Mouse (Mus musculus) stomach, embryonic 14.5 days (tissue): Measurements from ENCODE around the gene Slc17a7. TPM values are rescaled to one million over a fixed set of nuclear protein-coding genes. Genes with fewer than 3 reads are reported as not detected.

ENCODE experiments used
- ATAC-seq: fragments of 200-750 bp; cut with Nextera tagmentation; 2 replicates; pipeline ENCODE4 v1.8.0; 2017; ENCODE audit warnings: low read depth, moderate TSS enrichment; ENCODE audit not compliant: insufficient number of reproducible peaks, insufficient read depth, low FRiP score
- H3K27ac ChIP-seq: fragments of 300-500 bp; sonication (generic); 2 replicates; pipeline ENCODE4 v1.5.1; 2014; ENCODE audit warnings: mild to moderate bottlenecking, low read length, moderate library complexity, mixed read lengths
- H3K27me3 ChIP-seq: fragments of 300-500 bp; sonication (generic); 2 replicates; pipeline ENCODE4 v1.6.1; 2014; ENCODE audit warnings: low read length, control low read depth, mixed read lengths; ENCODE audit not compliant: control insufficient read depth, insufficient read depth
- H3K36me3 ChIP-seq: fragments of 300-500 bp; sonication (generic); 2 replicates; pipeline ENCODE4 v1.6.1; 2014; ENCODE audit warnings: mild to moderate bottlenecking, control low read depth, low read length, moderate library complexity, mixed read lengths; ENCODE audit not compliant: control insufficient read depth, insufficient read depth
- H3K4me1 ChIP-seq: fragments of 300-500 bp; sonication (generic); 2 replicates; pipeline ENCODE4 v1.6.1; 2014; ENCODE audit warnings: low read length, control low read depth, mixed read lengths; ENCODE audit not compliant: control insufficient read depth, insufficient read depth
- H3K4me2 ChIP-seq: fragments of 300-500 bp; sonication (generic); replicated peaks from 2 replicates; pipeline ENCODE4 v1.6.1; 2014; ENCODE audit warnings: low read depth, low read length, control low read depth
- H3K4me3 ChIP-seq: fragments of 300-500 bp; sonication (generic); 2 replicates; pipeline ENCODE4 v1.5.1; 2014; ENCODE audit warnings: low read depth, low read length, control low read depth
- H3K9ac ChIP-seq: fragments of 300-500 bp; sonication (generic); replicated peaks from 2 replicates; pipeline ENCODE4 v1.6.1; 2014; ENCODE audit warnings: low read depth, mild to moderate bottlenecking, control low read depth, low read length, moderate library complexity, mixed read lengths
- H3K9me3 ChIP-seq: fragments of 300-500 bp; sonication (generic); 2 replicates; pipeline ENCODE4 v1.6.1; 2016; ENCODE audit warnings: low read depth, low read length, control low read depth; ENCODE audit not compliant: control insufficient read depth
- WGBS: fragments of 180-500 bp; shearing (Covaris S2); extraction: QIAGEN DNeasy Blood & Tissue Kit; methylation state at CpG from one replicate; pipeline ENCODE4 v1.1.7; 2014; 5-methylcytosine and 5-hydroxymethylcytosine counted together
- polyA plus RNA-seq: library from polyadenylated mRNA; unstranded; fragments of >200 nt; fragmentation: Nextera tagmentation; extraction: Ambion mirVana; gene quantifications from 2 replicates; pipeline ENCODE4 v1.2.1, GENCODE M21; 2014

The Slc17a7 gene
- polyA plus RNA-seq, 1 experiment from 2014 or later: not detected

GRCm38 (mm10) chr7:45198961-45199360 is 35.2 kb downstream of the Slc17a7 start:
- Histone ChIP-seq H3K9me3 (no peaks in the 10 kb centered on the region), H3K4me2 (no peak overlapping the region), H3K9ac (no peak overlapping the region), H3K27me3 (no peaks in the 10 kb centered on the region), H3K27ac (no peak overlapping the region), H3K4me3 (no peak overlapping the region), H3K4me1 (no peaks in the 10 kb centered on the region), H3K36me3 (no peaks in the 10 kb centered on the region)
- 78% methylated on average over 11 of the region's 11 CpGs for WGBS
- no peak for ATAC-seq

GRCm38 (mm10) chr7:45202654-45203053 is 38.9 kb downstream of the Slc17a7 start:
- H3K9me3 ChIP-seq: no peaks in the 10 kb centered on the region
- no peak overlapping the region for H3K9ac ChIP-seq
- H3K4me1 ChIP-seq: no peaks in the 10 kb centered on the region
- no peak overlapping the region for H3K4me3 ChIP-seq
- 26% methylated on average over 10 of the region's 10 CpGs for WGBS
- ATAC-seq: no peak
- no peaks in the 10 kb centered on the region for H3K27me3 ChIP-seq
- H3K36me3 ChIP-seq: no peaks in the 10 kb centered on the region
- peak overlapping the region; percentile 39 for H3K27ac ChIP-seq
- no peak overlapping the region for H3K4me2 ChIP-seq

GRCm38 (mm10) chr7:45204380-45205143 is 40.8 kb downstream of the Slc17a7 start, which contains the start of gene Ccdc155:
TSS of gene Ccdc155 (minus strand) at chr7:45204892.
- WGBS: 8% methylated on average over 43 of the region's 44 CpGs
- Histone ChIP-seq H3K9me3 (no peaks in the 10 kb centered on the region), H3K36me3 (no peaks in the 10 kb centered on the region), H3K4me2 (peak within 1 kb of the TSS; percentile 58), H3K27me3 (no peaks in the 10 kb centered on the region), H3K27ac (no peak within 1 kb of the TSS), H3K9ac (no peak within 1 kb of the TSS), H3K4me1 (no peaks in the 10 kb centered on the region), H3K4me3 (peak within 1 kb of the TSS; percentile 29)
- ATAC-seq: peak; percentile 95

GRCm38 (mm10) chr7:45208260-45208659 is 44.5 kb downstream of the Slc17a7 start:
- H3K9me3 ChIP-seq: no peaks in the 10 kb centered on the region
- 81% methylated on average over 6 of the region's 6 CpGs for WGBS
- H3K27me3 ChIP-seq: no peaks in the 10 kb centered on the region

GRCm38 (mm10) chr7:45211070-45211469 is 47.3 kb downstream of the Slc17a7 start:
- Histone ChIP-seq H3K9me3 (no peaks in the 10 kb centered on the region), H3K27me3 (no peaks in the 10 kb centered on the region), H3K4me3 (no peak overlapping the region), H3K4me2 (no peak overlapping the region), H3K27ac (no peak overlapping the region), H3K9ac (no peak overlapping the region), H3K4me1 (0 out of 2 replicates have a peak, but pooled peaks cover 11% of the 10 kb centered on the region), H3K36me3 (no peaks in the 10 kb centered on the region)
- no peak for ATAC-seq
- 59% methylated on average over 10 of the region's 10 CpGs for WGBS

More at GRCm38 (mm10) chr7:45208260-45208659, 44.5 kb downstream of the Slc17a7 start:
- H3K4me2 ChIP-seq: no peak overlapping the region
- H3K9ac ChIP-seq: no peak overlapping the region
- H3K36me3 ChIP-seq: no peaks in the 10 kb centered on the region
- H3K27ac ChIP-seq: no peak overlapping the region
- ATAC-seq: no peak
- no peak overlapping the region for H3K4me3 ChIP-seq
- 0 out of 2 replicates have a peak, but pooled peaks cover 7% of the 10 kb centered on the region for H3K4me1 ChIP-seq

GRCm38 (mm10) chr7:45211851-45212251 is 48.1 kb downstream of the Slc17a7 start, which contains the start of gene Dkkl1:
TSS of gene Dkkl1 (minus strand) at chr7:45212147.
- Histone ChIP-seq H3K9me3 (no peaks in the 10 kb centered on the region), H3K9ac (no peak within 1 kb of the TSS), H3K4me3 (0 out of 2 replicates have a peak within 1 kb of the TSS, but pooled peaks have one; percentile 7), H3K27me3 (no peaks in the 10 kb centered on the region), H3K4me2 (peak within 1 kb of the TSS; percentile 24), H3K4me1 (peaks cover 11% of the 10 kb centered on the region; the same call in 1 of the 2 replicates), H3K27ac (no peak within 1 kb of the TSS), H3K36me3 (no peaks in the 10 kb centered on the region)
- WGBS: 4% methylated on average over 17 of the region's 17 CpGs
- ATAC-seq: no peak

GRCm38 (mm10) chr7:45212356-45212755 is 48.6 kb downstream of the Slc17a7 start:
- Histone ChIP-seq H3K4me1 (peaks cover 16% of the 10 kb centered on the region), H3K36me3 (peaks cover 2% of the 10 kb centered on the region), H3K9me3 (no peaks in the 10 kb centered on the region), H3K9ac (no peak overlapping the region), H3K27ac (no peak overlapping the region), H3K4me2 (no peak overlapping the region), H3K4me3 (no peak overlapping the region), H3K27me3 (no peaks in the 10 kb centered on the region)
- WGBS: 69% methylated on average over 7 of the region's 7 CpGs
- ATAC-seq: no peak

- no peak overlapping the region for H3K4me3 ChIP-seq
- H3K9ac ChIP-seq: no peak overlapping the region
- H3K27ac ChIP-seq: no peak overlapping the region
- peaks cover 15% of the 10 kb centered on the region for H3K36me3 ChIP-seq
- H3K4me1 ChIP-seq: peaks cover 23% of the 10 kb centered on the region
- no peak overlapping the region for H3K4me2 ChIP-seq
- 67% methylated on average over 5 of the region's 5 CpGs for WGBS
- no peak for ATAC-seq
- H3K27me3 ChIP-seq: no peaks in the 10 kb centered on the region
- H3K9me3 ChIP-seq: no peaks in the 10 kb centered on the region
Measured at GRCm38 (mm10) chr7:45213708-45214107, 50.0 kb downstream of the Slc17a7 start.
